In the genomic region with DNA sequence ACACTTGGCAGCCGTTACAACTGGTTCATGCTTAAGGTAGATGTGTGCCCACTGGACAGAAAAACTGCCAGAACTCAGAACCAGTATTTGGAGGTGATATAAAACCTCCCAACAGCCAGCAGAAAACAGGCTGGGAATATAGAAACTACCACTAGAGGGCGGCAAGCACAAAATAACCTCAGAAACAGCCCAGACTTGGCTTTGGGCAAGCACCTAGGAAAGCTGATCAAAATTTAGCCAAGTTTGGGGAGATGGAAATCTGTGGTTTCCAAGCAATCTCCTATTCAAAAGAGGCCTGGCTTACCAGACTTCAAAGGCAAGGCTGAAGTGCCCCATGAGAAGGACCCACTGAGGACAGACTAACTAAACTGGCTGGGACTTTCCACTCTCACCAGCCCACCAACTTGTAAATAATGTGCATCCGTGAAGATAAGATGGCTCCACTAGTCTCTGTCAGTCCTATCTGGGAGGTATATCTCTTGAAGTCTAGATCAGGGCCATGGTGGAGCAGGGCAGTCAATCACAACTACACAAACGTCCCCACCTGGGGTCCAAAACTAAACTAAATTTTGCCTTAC, we compare ENCODE assay signal across 10 mouse cellular contexts. TPM values are rescaled to one million over a fixed set of nuclear protein-coding genes. Genes with fewer than 3 reads are reported as not detected.
DNase-seq lines count a peak whose midpoint lies in the region; ATAC-seq lines count a peak whose summit lies in the region.
"Had no signal": no experiment of that assay in that cellular context is flagged by ENCODE, and none has a peak within 500 bp of the region (broad histone marks: within the 10 kb centered on the region; RNA-seq: fewer than 3 reads in every experiment).

No protein-coding gene starts in this region.

- peak; percentile 89 for ATAC-seq in frontal cortex, adult (ENCODE audit: low TSS enrichment)
- no peak; the same call in 1 of the 2 replicates for ATAC-seq in kidney, embryonic 15.5 days (replicated peaks; ENCODE audit: low FRiP score)
- ATAC-seq in limb, embryonic 15.5 days (ENCODE audit: insufficient number of reproducible peaks, low FRiP score, low TSS enrichment, low read depth) = no peak
- ATAC-seq in stomach, embryonic 16.5 days (ENCODE audit: insufficient read depth, low FRiP score) = 0 out of 2 replicates have a peak, but pooled peaks have one; percentile 6

- H3K9ac ChIP-seq in kidney, embryonic 15.5 days = no peak overlapping the region
- no peak overlapping the region for H3K9ac ChIP-seq in limb, embryonic 15.5 days
- H3K9ac ChIP-seq in stomach, embryonic 16.5 days (ENCODE audit: low read length) = no peak overlapping the region
- H3K9ac ChIP-seq: stomach, embryonic 15.5 days had no signal

- DNase-seq in urinary bladder, postnatal 14 days (ENCODE audit: low spot score) = peak; percentile 53
- DNase-seq in urinary bladder, adult 2 months (ENCODE audit: low spot score) = no peak
- DNase-seq in cerebellum, postnatal 10 days = peak; percentile 80 to 87
- peak; percentile 64 for DNase-seq in neural tube, embryonic 10.5 days (ENCODE audit: extremely low spot score, low spot score)

- no peak overlapping the region for H3K4me2 ChIP-seq in kidney, embryonic 15.5 days
- no peak overlapping the region for H3K4me2 ChIP-seq in limb, embryonic 15.5 days
- H3K4me2 ChIP-seq in stomach, embryonic 16.5 days (ENCODE audit: low read depth, low read length) = no peak overlapping the region
- H3K4me2 ChIP-seq: stomach, embryonic 15.5 days had no signal

- H3K27ac ChIP-seq in kidney, embryonic 15.5 days = peak overlapping the region; percentile 52
- peak overlapping the region; percentile 38 for H3K27ac ChIP-seq in limb, embryonic 15.5 days
- no peak overlapping the region for H3K27ac ChIP-seq in stomach, embryonic 16.5 days (ENCODE audit: low read length)
- H3K27ac ChIP-seq: stomach, embryonic 15.5 days had no signal

- no peak overlapping the region for H3K4me3 ChIP-seq in kidney, embryonic 15.5 days (replicated peaks)
- H3K4me3 ChIP-seq in limb, embryonic 15.5 days = no peak overlapping the region
- H3K4me3 ChIP-seq in stomach, embryonic 16.5 days (replicated peaks; ENCODE audit: low read length) = no peak overlapping the region
- H3K4me3 ChIP-seq: erythroblast, embryonic 14.5 days; stomach, embryonic 15.5 days had no signal

- H3K36me3 ChIP-seq in kidney, embryonic 15.5 days = peaks cover 93% of the 10 kb centered on the region
- H3K36me3 ChIP-seq in limb, embryonic 15.5 days = peaks cover 80% of the 10 kb centered on the region
- peaks cover 45% of the 10 kb centered on the region for H3K36me3 ChIP-seq in stomach, embryonic 16.5 days (ENCODE audit: control insufficient read depth, insufficient read depth, low read length)

- H3K9me3 ChIP-seq in kidney, embryonic 15.5 days (replicated peaks) = no peaks in the 10 kb centered on the region
- H3K9me3 ChIP-seq in limb, embryonic 15.5 days = no peaks in the 10 kb centered on the region
- no peaks in the 10 kb centered on the region for H3K9me3 ChIP-seq in stomach, embryonic 16.5 days (replicated peaks; ENCODE audit: control insufficient read depth, low read length)
- H3K9me3 ChIP-seq: stomach, embryonic 15.5 days had no signal

- peaks cover 18% of the 10 kb centered on the region for H3K4me1 ChIP-seq in kidney, embryonic 15.5 days
- H3K4me1 ChIP-seq in limb, embryonic 15.5 days = peaks cover 3% of the 10 kb centered on the region
- 0 out of 2 replicates have a peak, but pooled peaks cover 4% of the 10 kb centered on the region for H3K4me1 ChIP-seq in stomach, embryonic 16.5 days (ENCODE audit: control insufficient read depth, insufficient read depth, low read length)

- 48% methylated on average over 4 of the region's 4 CpGs for WGBS in kidney, embryonic 15.5 days
- 39% methylated on average over 4 of the region's 4 CpGs for WGBS in limb, embryonic 15.5 days
- WGBS in stomach, embryonic 16.5 days = 32% methylated on average over 4 of the region's 4 CpGs

- H3K27me3 ChIP-seq in kidney, embryonic 15.5 days = no peaks in the 10 kb centered on the region
- H3K27me3 ChIP-seq in limb, embryonic 15.5 days = no peaks in the 10 kb centered on the region
- no peaks in the 10 kb centered on the region for H3K27me3 ChIP-seq in stomach, embryonic 16.5 days (ENCODE audit: control insufficient read depth, insufficient read depth, low read length)
- H3K27me3 ChIP-seq: stomach, embryonic 15.5 days had no signal

RNA-seq across cellular contexts. Expression of a gene that starts 31.1 kb away (rescaled TPM):
- polyA plus RNA-seq in urinary bladder, adult 2 months (2012; rRNA removed) = 8.9 and 11.5 TPM in 2 replicates
- 4.7 and 5.0 TPM in 2 replicates for polyA plus RNA-seq in kidney, embryonic 15.5 days (2015; fragmentation: Nextera tagmentation; extraction: Ambion mirVana)
- polyA plus RNA-seq in limb, embryonic 15.5 days (2015; fragmentation: Nextera tagmentation; extraction: Ambion mirVana) = 2.9 and 3.3 TPM in 2 replicates
- 3.0 and 3.2 TPM in 2 replicates for polyA plus RNA-seq in stomach, embryonic 16.5 days (2015; fragmentation: Nextera tagmentation; extraction: Ambion mirVana)

Comparison
In these comparisons a context has a peak if more than half of its experiments do, and no peak if none do; other contexts are left out.
1. ATAC-seq: peak in frontal cortex, adult (single experiment) and stomach, embryonic 16.5 days (single experiment); none in kidney, embryonic 15.5 days (single experiment) and limb, embryonic 15.5 days (single experiment).